16 mouse cellular contexts compared by ENCODE assay signal in genomic region chr15:88691129-88691528, GRCm38 (mm10).
"Had no signal": no experiment of that assay in that cellular context is flagged by ENCODE, and none has a peak within 500 bp of the region (broad histone marks: within the 10 kb centered on the region; RNA-seq: fewer than 3 reads in every experiment).

No protein-coding gene starts in this region.

- H3K27me3 ChIP-seq: midbrain, embryonic 12.5 days; neural tube, embryonic 13.5 days; neural tube, embryonic 15.5 days; stomach, embryonic 15.5 days had no signal

- ATAC-seq: midbrain, embryonic 16.5 days had no signal

- H3K9ac ChIP-seq: lung, embryonic 14.5 days; midbrain, embryonic 12.5 days; neural tube, embryonic 13.5 days; neural tube, embryonic 15.5 days; stomach, embryonic 15.5 days had no signal

- H3K4me2 ChIP-seq: lung, embryonic 14.5 days; midbrain, embryonic 12.5 days; neural tube, embryonic 13.5 days; neural tube, embryonic 15.5 days; stomach, embryonic 15.5 days had no signal

- H3K9me3 ChIP-seq: midbrain, embryonic 10.5 days; midbrain, embryonic 12.5 days; neural tube, embryonic 13.5 days; neural tube, embryonic 15.5 days; stomach, embryonic 15.5 days had no signal

- H3K4me3 ChIP-seq: midbrain, embryonic 10.5 days; midbrain, embryonic 12.5 days; myocyte; neural tube, embryonic 13.5 days; neural tube, embryonic 15.5 days; stomach, embryonic 15.5 days had no signal

- H3K27ac ChIP-seq: midbrain, embryonic 10.5 days; midbrain, embryonic 12.5 days; neural tube, embryonic 13.5 days; neural tube, embryonic 15.5 days; stomach, embryonic 15.5 days; stomach, postnatal 0 days had no signal

- H3K4me1 ChIP-seq: midbrain, embryonic 10.5 days; midbrain, embryonic 12.5 days; neural tube, embryonic 13.5 days; stomach, embryonic 15.5 days had no signal

- DNase-seq: lung, adult 18-20 months; lung, embryonic 14.5 days; lung, postnatal 10 days; lung, postnatal 4 days; midbrain, embryonic 14.5 days; thymus, adult 2 months; thymus, postnatal 25 days; thymus, postnatal 4 days had no signal
